Mouse (Mus musculus): ENCODE measurements around the gene Map3k19. TPM values are rescaled to one million over a fixed set of nuclear protein-coding genes. Genes with fewer than 3 reads are reported as not detected.

The Map3k19 gene
- polyA plus RNA-seq, 1 experiment from 2014 or later, result 0.94 TPM

- H3K4me3 ChIP-seq (ENCODE audit: low read depth, low read length), result no peak overlapping the region
- no peak overlapping the region for H3K27ac ChIP-seq (ENCODE audit: low read depth, low read length)
- no peak overlapping the region for H3K4me2 ChIP-seq (replicated peaks; ENCODE audit: low read depth, low read length)
- no peak for ATAC-seq (ENCODE audit: low FRiP score)
- 86% methylated on average over 6 of the region's 6 CpGs for WGBS
- no peaks in the 10 kb centered on the region for H3K36me3 ChIP-seq (ENCODE audit: control insufficient read depth, insufficient read depth, low read length)
- DNase-seq (ENCODE audit: low spot score), result no peak
- no peaks in the 10 kb centered on the region for H3K9me3 ChIP-seq (ENCODE audit: control insufficient read depth, low read length)
- no peak overlapping the region for H3K9ac ChIP-seq (ENCODE audit: low read depth, low read length)
- H3K4me1 ChIP-seq (replicated peaks; ENCODE audit: control insufficient read depth, insufficient read depth, low read length), result no peaks in the 10 kb centered on the region
- H3K27me3 ChIP-seq (ENCODE audit: control insufficient read depth, insufficient read depth, low read length), result no peaks in the 10 kb centered on the region
Measured at GRCm38 (mm10) chr1:127816381-127816780, 38.5 kb downstream of the Map3k19 start.

GRCm38 (mm10) chr1:127812929-127813328 lies 41.9 kb downstream of the Map3k19 start:
- Histone ChIP-seq H3K27me3 (ENCODE audit: control insufficient read depth, insufficient read depth, low read length) (no peaks in the 10 kb centered on the region), H3K9ac (ENCODE audit: low read depth, low read length) (no peak overlapping the region), H3K36me3 (ENCODE audit: control insufficient read depth, insufficient read depth, low read length) (no peaks in the 10 kb centered on the region), H3K4me3 (ENCODE audit: low read depth, low read length) (no peak overlapping the region), H3K4me2 (replicated peaks; ENCODE audit: low read depth, low read length) (no peak overlapping the region), H3K27ac (ENCODE audit: low read depth, low read length) (no peak overlapping the region), H3K4me1 (replicated peaks; ENCODE audit: control insufficient read depth, insufficient read depth, low read length) (no peaks in the 10 kb centered on the region), H3K9me3 (ENCODE audit: control insufficient read depth, low read length) (no peaks in the 10 kb centered on the region)
- DNase-seq (ENCODE audit: low spot score) (no peak), ATAC-seq (ENCODE audit: low FRiP score) (no peak)
- WGBS, result 68% methylated on average over 7 of the region's 7 CpGs

GRCm38 (mm10) chr1:127808671-127809070 lies 46.2 kb downstream of the Map3k19 start:
- Histone ChIP-seq H3K9ac (ENCODE audit: low read depth, low read length) (no peak overlapping the region), H3K27ac (ENCODE audit: low read depth, low read length) (no peak overlapping the region), H3K4me2 (replicated peaks; ENCODE audit: low read depth, low read length) (no peak overlapping the region), H3K36me3 (ENCODE audit: control insufficient read depth, insufficient read depth, low read length) (no peaks in the 10 kb centered on the region; the same call in 1 of the 2 replicates), H3K4me3 (ENCODE audit: low read depth, low read length) (no peak overlapping the region), H3K27me3 (ENCODE audit: control insufficient read depth, insufficient read depth, low read length) (no peaks in the 10 kb centered on the region), H3K9me3 (ENCODE audit: control insufficient read depth, low read length) (no peaks in the 10 kb centered on the region), H3K4me1 (replicated peaks; ENCODE audit: control insufficient read depth, insufficient read depth, low read length) (no peaks in the 10 kb centered on the region)
- ATAC-seq (ENCODE audit: low FRiP score), result no peak
- DNase-seq (ENCODE audit: low spot score), result no peak
- 95% methylated on average over 7 of the region's 7 CpGs for WGBS

DNA sequence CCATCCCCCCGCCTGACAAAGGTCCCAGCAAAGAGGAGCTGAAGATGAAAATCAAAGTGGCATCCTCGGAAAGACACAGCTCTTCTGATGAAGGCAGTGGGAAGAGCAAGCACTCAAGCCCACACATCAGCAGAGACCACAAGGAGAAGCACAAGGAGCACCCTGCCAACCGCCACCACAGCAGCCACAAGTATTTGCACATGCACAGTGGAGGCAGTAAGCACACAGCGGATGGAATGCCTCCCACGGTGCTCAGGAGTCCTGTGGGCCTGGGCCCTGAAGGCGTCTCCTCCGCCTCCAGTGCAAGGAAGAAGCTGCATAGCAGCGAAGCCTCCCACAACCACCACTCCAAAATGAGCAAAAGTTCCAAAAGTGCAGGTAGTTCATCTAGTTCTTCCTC lies 51.9 kb downstream of the Map3k19 start:
- no peaks in the 10 kb centered on the region for H3K27me3 ChIP-seq (ENCODE audit: control insufficient read depth, insufficient read depth, low read length)
- H3K36me3 ChIP-seq (ENCODE audit: control insufficient read depth, insufficient read depth, low read length), result peaks cover 4% of the 10 kb centered on the region
- no peak overlapping the region for H3K4me3 ChIP-seq (ENCODE audit: low read depth, low read length)
- H3K27ac ChIP-seq (ENCODE audit: low read depth, low read length), result no peak overlapping the region
- no peaks in the 10 kb centered on the region for H3K4me1 ChIP-seq (replicated peaks; ENCODE audit: control insufficient read depth, insufficient read depth, low read length)
- WGBS, result 90% methylated on average over 8 of the region's 8 CpGs
- no peak overlapping the region for H3K9ac ChIP-seq (ENCODE audit: low read depth, low read length)
- no peaks in the 10 kb centered on the region for H3K9me3 ChIP-seq (ENCODE audit: control insufficient read depth, low read length)
- ATAC-seq (ENCODE audit: low FRiP score) (no peak), DNase-seq (ENCODE audit: low spot score) (no peak)
- no peak overlapping the region for H3K4me2 ChIP-seq (replicated peaks; ENCODE audit: low read depth, low read length)

GRCm38 (mm10) chr1:127796752-127797151 lies 58.1 kb downstream of the Map3k19 start:
- Histone ChIP-seq H3K4me3 (ENCODE audit: low read depth, low read length) (no peak overlapping the region), H3K4me1 (replicated peaks; ENCODE audit: control insufficient read depth, insufficient read depth, low read length) (no peaks in the 10 kb centered on the region), H3K36me3 (ENCODE audit: control insufficient read depth, insufficient read depth, low read length) (no peaks in the 10 kb centered on the region), H3K9ac (ENCODE audit: low read depth, low read length) (no peak overlapping the region), H3K4me2 (replicated peaks; ENCODE audit: low read depth, low read length) (no peak overlapping the region), H3K27ac (ENCODE audit: low read depth, low read length) (no peak overlapping the region), H3K27me3 (ENCODE audit: control insufficient read depth, insufficient read depth, low read length) (no peaks in the 10 kb centered on the region), H3K9me3 (ENCODE audit: control insufficient read depth, low read length) (no peaks in the 10 kb centered on the region)
- 75% methylated on average over 1 of the region's 1 CpGs for WGBS
- ATAC-seq (ENCODE audit: low FRiP score) (no peak), DNase-seq (ENCODE audit: low spot score) (no peak)

GRCm38 (mm10) chr1:127796341-127796740 lies 58.5 kb downstream of the Map3k19 start:
- no peak overlapping the region for H3K9ac ChIP-seq (ENCODE audit: low read depth, low read length)
- H3K36me3 ChIP-seq (ENCODE audit: control insufficient read depth, insufficient read depth, low read length), result no peaks in the 10 kb centered on the region
- 83% methylated on average over 4 of the region's 4 CpGs for WGBS
- DNase-seq (ENCODE audit: low spot score), result no peak
- H3K4me1 ChIP-seq (replicated peaks; ENCODE audit: control insufficient read depth, insufficient read depth, low read length), result no peaks in the 10 kb centered on the region
- no peak overlapping the region for H3K4me2 ChIP-seq (replicated peaks; ENCODE audit: low read depth, low read length)
- no peak overlapping the region for H3K27ac ChIP-seq (ENCODE audit: low read depth, low read length)
- ATAC-seq (ENCODE audit: low FRiP score), result no peak
- no peaks in the 10 kb centered on the region for H3K27me3 ChIP-seq (ENCODE audit: control insufficient read depth, insufficient read depth, low read length)
- H3K9me3 ChIP-seq (ENCODE audit: control insufficient read depth, low read length), result no peaks in the 10 kb centered on the region
- H3K4me3 ChIP-seq (ENCODE audit: low read depth, low read length), result no peak overlapping the region

DNA sequence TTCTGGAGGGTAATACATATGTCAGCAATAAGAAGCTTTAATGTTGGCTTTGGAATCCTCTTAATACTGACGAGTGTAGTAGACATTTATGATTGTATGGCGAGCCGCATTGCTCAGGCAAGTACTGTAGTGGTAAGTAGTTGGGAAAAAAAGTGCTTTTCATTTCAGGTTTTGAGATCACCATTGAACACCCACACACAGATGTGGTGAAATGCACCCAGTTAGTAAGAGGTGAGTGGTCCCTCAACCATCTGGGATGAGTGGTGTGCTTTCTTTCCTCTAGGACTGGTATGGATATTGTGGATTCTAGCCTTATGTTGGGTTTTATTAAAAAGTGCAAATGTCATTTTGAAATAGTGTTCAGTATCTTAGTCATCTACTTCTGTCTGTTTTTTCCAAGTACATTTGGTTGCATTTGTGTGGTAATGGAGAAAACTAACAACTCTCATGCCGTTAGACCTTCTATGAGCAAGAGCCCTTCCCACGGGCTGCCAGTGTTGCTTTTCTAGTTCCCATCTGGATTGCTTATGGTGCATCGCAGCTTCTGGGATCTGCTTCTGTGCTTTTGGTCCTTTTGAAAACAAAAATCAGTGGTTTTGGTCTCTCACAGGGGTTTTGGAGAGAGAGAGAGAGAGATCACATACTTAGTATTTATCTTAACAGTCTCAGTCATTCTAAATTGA lies 59.6 kb downstream of the Map3k19 start:
- Histone ChIP-seq H3K36me3 (ENCODE audit: control insufficient read depth, insufficient read depth, low read length) (no peaks in the 10 kb centered on the region), H3K4me3 (ENCODE audit: low read depth, low read length) (no peak overlapping the region), H3K27ac (ENCODE audit: low read depth, low read length) (no peak overlapping the region), H3K4me1 (replicated peaks; ENCODE audit: control insufficient read depth, insufficient read depth, low read length) (no peaks in the 10 kb centered on the region), H3K4me2 (replicated peaks; ENCODE audit: low read depth, low read length) (no peak overlapping the region), H3K27me3 (ENCODE audit: control insufficient read depth, insufficient read depth, low read length) (no peaks in the 10 kb centered on the region), H3K9me3 (ENCODE audit: control insufficient read depth, low read length) (no peaks in the 10 kb centered on the region), H3K9ac (ENCODE audit: low read depth, low read length) (no peak overlapping the region)
- ATAC-seq (ENCODE audit: low FRiP score), result no peak
- WGBS, result 92% methylated on average over 6 of the region's 6 CpGs
- no peak for DNase-seq (ENCODE audit: low spot score)

DNA sequence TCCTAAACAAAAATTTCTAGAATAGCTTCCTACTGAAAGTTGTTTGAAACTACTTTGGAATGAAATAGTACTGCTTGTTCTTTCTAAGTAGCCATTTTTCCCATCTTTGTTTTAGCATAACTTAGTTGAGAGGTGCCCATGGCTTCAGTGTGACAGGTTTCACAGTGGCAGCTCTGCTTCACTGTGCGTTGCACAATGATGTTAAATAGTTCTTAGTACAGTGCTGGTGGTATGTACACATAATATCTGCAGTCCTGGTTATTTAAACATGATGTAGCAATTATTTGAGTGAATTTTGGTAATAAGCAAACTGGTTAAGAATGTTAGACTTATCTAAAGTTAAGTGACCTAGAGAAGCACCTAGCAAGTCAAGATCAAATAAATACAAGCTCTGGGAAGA lies 61.4 kb downstream of the Map3k19 start:
- ATAC-seq (ENCODE audit: low FRiP score), result no peak
- H3K27me3 ChIP-seq (ENCODE audit: control insufficient read depth, insufficient read depth, low read length), result no peaks in the 10 kb centered on the region
- 98% methylated on average over 1 of the region's 1 CpGs for WGBS
- H3K27ac ChIP-seq (ENCODE audit: low read depth, low read length), result no peak overlapping the region
- H3K36me3 ChIP-seq (ENCODE audit: control insufficient read depth, insufficient read depth, low read length), result no peaks in the 10 kb centered on the region
- H3K4me1 ChIP-seq (replicated peaks; ENCODE audit: control insufficient read depth, insufficient read depth, low read length), result no peaks in the 10 kb centered on the region
- H3K9me3 ChIP-seq (ENCODE audit: control insufficient read depth, low read length), result no peaks in the 10 kb centered on the region
- no peak overlapping the region for H3K4me2 ChIP-seq (replicated peaks; ENCODE audit: low read depth, low read length)
- no peak overlapping the region for H3K4me3 ChIP-seq (ENCODE audit: low read depth, low read length)
- no peak overlapping the region for H3K9ac ChIP-seq (ENCODE audit: low read depth, low read length)
- no peak for DNase-seq (ENCODE audit: low spot score)

GRCm38 (mm10) chr1:127788943-127789342 lies 65.9 kb downstream of the Map3k19 start:
- no peaks in the 10 kb centered on the region for H3K36me3 ChIP-seq (ENCODE audit: control insufficient read depth, insufficient read depth, low read length)
- no peak overlapping the region for H3K4me2 ChIP-seq (replicated peaks; ENCODE audit: low read depth, low read length)
- H3K27ac ChIP-seq (ENCODE audit: low read depth, low read length), result no peak overlapping the region
- H3K9ac ChIP-seq (ENCODE audit: low read depth, low read length), result no peak overlapping the region
- no peaks in the 10 kb centered on the region for H3K9me3 ChIP-seq (ENCODE audit: control insufficient read depth, low read length)
- H3K27me3 ChIP-seq (ENCODE audit: control insufficient read depth, insufficient read depth, low read length), result no peaks in the 10 kb centered on the region
- 87% methylated on average over 6 of the region's 6 CpGs for WGBS
- ATAC-seq (ENCODE audit: low FRiP score) (no peak), DNase-seq (ENCODE audit: low spot score) (no peak)
- no peaks in the 10 kb centered on the region for H3K4me1 ChIP-seq (replicated peaks; ENCODE audit: control insufficient read depth, insufficient read depth, low read length)
- no peak overlapping the region for H3K4me3 ChIP-seq (ENCODE audit: low read depth, low read length)
